8 mouse cellular contexts compared by ENCODE assay signal in genomic region chr17:78454189-78454977, GRCm38 (mm10). TPM values are rescaled to one million over a fixed set of nuclear protein-coding genes. Genes with fewer than 3 reads are reported as not detected.
DNase-seq lines count a peak whose midpoint lies in the region.

No protein-coding gene starts in this region.

- intact Hi-C loops in heart, postnatal 25 days (cut with DNase I), result loop anchor here (10.0 kb wide), 1 partner anchor 400 kb away; no protein-coding TSS in a partner anchor

- DNase-seq in heart, adult 11 months, result peak; percentile 95
- no peak for DNase-seq in heart, postnatal 25 days (ENCODE audit: low spot score)
- DNase-seq in ovary, adult 18-20 months (ENCODE audit: low spot score), result peak; percentile 10
- DNase-seq in ovary, postnatal 10 days (ENCODE audit: low spot score), result no peak
- peak; percentile 27 for DNase-seq in layer of hippocampus, adult 9-11 months
- peak; percentile 34 for DNase-seq in retina, postnatal 1 day
- DNase-seq in cerebellum, adult 11-12 months, result no peak
- no peak for DNase-seq in liver

RNA-seq across cellular contexts. Expression of gene Fez2, which starts 36.4 kb away (rescaled TPM):
- total RNA-seq in heart, postnatal 25 days (2021), result 10 to 100 TPM; 82.4 to 84.5 TPM

RNA-seq across cellular contexts. Expression of gene Vit, which starts 53.5 kb away (rescaled TPM):
- 1 to 10 TPM; 1.2 to 1.6 TPM for total RNA-seq in heart, postnatal 25 days (2021)

Comparison
In these comparisons a context has a peak if more than half of its experiments do, and no peak if none do; other contexts are left out.
1. DNase-seq: peak in heart, adult 11 months (single experiment), ovary, adult 18-20 months (single experiment), layer of hippocampus, adult 9-11 months (single experiment) and retina, postnatal 1 day (single experiment); none in heart, postnatal 25 days (single experiment), ovary, postnatal 10 days (single experiment), cerebellum, adult 11-12 months (single experiment) and liver (single experiment).